8 mouse cellular contexts compared by ENCODE assay signal in the genomic region with DNA sequence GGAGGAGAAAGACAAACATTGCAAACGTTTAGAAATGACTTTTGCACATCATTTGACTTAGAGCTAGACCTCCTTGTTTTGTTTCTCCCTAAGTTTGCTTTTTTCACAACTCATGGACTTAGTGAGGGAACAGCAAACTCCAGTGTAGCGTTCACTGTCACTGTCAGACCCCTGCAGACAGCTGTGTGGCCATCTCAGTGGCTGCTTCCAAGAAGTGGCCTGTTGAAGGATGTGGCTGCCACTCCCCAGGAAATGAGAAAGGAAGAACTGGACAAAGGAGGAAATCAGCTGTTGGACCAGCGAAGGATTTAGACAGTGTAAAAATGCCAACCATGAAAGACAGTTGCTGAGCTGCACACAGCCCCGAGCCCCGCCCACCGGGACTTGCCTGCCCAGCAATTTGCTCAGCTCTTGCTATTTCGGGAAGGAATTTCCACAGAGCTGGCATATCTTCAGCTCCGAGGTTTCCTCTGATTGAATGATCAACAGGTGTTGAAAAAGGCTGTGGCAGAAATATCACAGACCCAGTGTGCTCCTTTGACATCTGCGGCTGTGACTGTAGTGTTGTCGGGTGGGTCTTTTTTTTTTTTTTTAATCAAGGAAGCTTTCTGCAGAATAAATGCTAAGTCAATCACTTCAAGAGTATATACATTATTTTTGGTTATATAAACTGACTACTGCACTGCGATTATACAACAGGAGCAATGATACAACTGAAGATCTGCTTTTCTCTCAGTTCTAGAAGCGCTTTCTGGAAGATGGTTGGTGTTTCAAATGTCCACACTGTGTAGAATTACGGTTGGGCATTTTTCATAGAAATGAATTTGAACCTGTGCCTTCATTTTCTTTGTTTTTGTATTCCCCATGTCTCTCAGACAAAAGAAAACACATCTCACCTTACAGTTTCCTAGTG. TPM values are rescaled to one million over a fixed set of nuclear protein-coding genes. Genes with fewer than 3 reads are reported as not detected.
A peak's percentile ranks its signal among the peaks of the same experiment; 100 is the strongest.
DNase-seq lines count a peak whose midpoint lies in the region; ATAC-seq lines count a peak whose summit lies in the region.

No protein-coding gene starts in this region.

- no peak overlapping the region for H3K27ac ChIP-seq in forebrain, embryonic 15.5 days (replicated peaks)

- no peak overlapping the region for H3K9ac ChIP-seq in forebrain, embryonic 15.5 days (replicated peaks)

- no peaks in the 10 kb centered on the region for H3K27me3 ChIP-seq in forebrain, embryonic 15.5 days

- H3K4me2 ChIP-seq in forebrain, embryonic 15.5 days (replicated peaks) = no peak overlapping the region

- 75% methylated on average over 13 of the region's 13 CpGs for WGBS in forebrain, embryonic 15.5 days

- no peaks in the 10 kb centered on the region for H3K4me1 ChIP-seq in forebrain, embryonic 15.5 days

- no peaks in the 10 kb centered on the region for H3K36me3 ChIP-seq in forebrain, embryonic 15.5 days

- peak; percentile 70 for ATAC-seq in granulocyte monocyte progenitor cell, adult 5-6 weeks (replicated peaks; ENCODE audit: poor library complexity, severe bottlenecking)
- peak; percentile 39 for ATAC-seq in megakaryocyte, adult 5-6 weeks (ENCODE audit: poor library complexity, severe bottlenecking)
- no peak for ATAC-seq in forebrain, embryonic 15.5 days (replicated peaks)

- H3K4me3 ChIP-seq in forebrain, embryonic 15.5 days = no peak overlapping the region

- H3K9me3 ChIP-seq in forebrain, embryonic 15.5 days = no peaks in the 10 kb centered on the region

- DNase-seq in adrenal gland, adult (ENCODE audit: inconsistent age in 2 of 2, low spot score in 1 of 2) = peak; percentile 14 to 55
- no peak for DNase-seq in adrenal gland, adult 8-10 months
- peak; percentile 61 for DNase-seq in Muller cell, postnatal 12 days (ENCODE audit: inconsistent ontology term)
- DNase-seq in kidney, postnatal 10 days = peak; percentile 60
- no peak for DNase-seq in T-cell, adult 2 months (ENCODE audit: low spot score)

RNA-seq across cellular contexts. Expression of gene Palld, which starts 6.1 kb away (rescaled TPM):
- total RNA-seq in adrenal gland, adult 8-10 months (2022) = 10 to 100 TPM; 30.3 to 61.7 (median 47.0) TPM
- total RNA-seq in granulocyte monocyte progenitor cell, adult 5-6 weeks (2014; fragmentation: Nextera tagmentation) = not detected in 2 replicates
- not detected in 2 replicates for total RNA-seq in granulocyte monocyte progenitor cell, adult 5-6 weeks (2017)
- total RNA-seq in megakaryocyte, adult 5-6 weeks (2015) = 1.3 TPM in 2 replicates
- 0.44 and 0.65 TPM in 2 replicates for total RNA-seq in megakaryocyte, adult 5-6 weeks (2017)
- 19.0 and 19.4 TPM in 2 replicates for polyA plus RNA-seq in forebrain, embryonic 15.5 days (2015; fragmentation: Nextera tagmentation; extraction: Ambion mirVana)

RNA-seq across cellular contexts. Expression of gene Ddx60, which starts 19.3 kb away (rescaled TPM):
- total RNA-seq in adrenal gland, adult 8-10 months (2022) = 10 to 100 TPM in 1 of 4 experiments, 1 to 10 TPM in 3; 7.2 to 11.0 (median 8.8) TPM
- total RNA-seq in granulocyte monocyte progenitor cell, adult 5-6 weeks (2014; fragmentation: Nextera tagmentation) = 0.82 and 3.1 TPM in 2 replicates
- 3.3 and 4.7 TPM in 2 replicates for total RNA-seq in granulocyte monocyte progenitor cell, adult 5-6 weeks (2017)
- total RNA-seq in megakaryocyte, adult 5-6 weeks (2015) = 5.7 and 6.9 TPM in 2 replicates
- total RNA-seq in megakaryocyte, adult 5-6 weeks (2017) = 7.9 and 8.7 TPM in 2 replicates
- polyA plus RNA-seq in forebrain, embryonic 15.5 days (2015; fragmentation: Nextera tagmentation; extraction: Ambion mirVana) = 0.33 and 0.45 TPM in 2 replicates

Comparison
In these comparisons a context has a peak if more than half of its experiments do, and no peak if none do; other contexts are left out.
1. DNase-seq: peak in adrenal gland, adult (2 of 2), Muller cell, postnatal 12 days (single experiment) and kidney, postnatal 10 days (single experiment); none in adrenal gland, adult 8-10 months (single experiment) and T-cell, adult 2 months (single experiment).
2. RNA of gene Palld, which starts 6.1 kb away (total RNA-seq): 30.3 to 61.7 TPM in adrenal gland, adult 8-10 months; 0.44 to 1.3 TPM in megakaryocyte, adult 5-6 weeks and not detected in granulocyte monocyte progenitor cell, adult 5-6 weeks; every median in the first group is over 10 times any median in the second.